Mouse (Mus musculus): ENCODE measurements at regions not wholly inside any gene's neighbourhood (a gene's known extent, or its start where the extent isn't known, plus 50 kb on each side); places are given as distances from the start of the nearest gene placed in this dataset.
A peak's percentile ranks its signal among the peaks of the same experiment; 100 is the strongest.
"Not testable (repeated sequence)": the region's sequence is repeated elsewhere in the genome, so short reads cannot be mapped to it uniquely, and the experiment has no call there.

GRCm38 (mm10) chr3:21993961-21994360 lies 82.5 kb upstream of the Tbl1xr1 start:
- no peak for ATAC-seq (ENCODE audit: insufficient read depth)
- peaks cover 26% of the 10 kb centered on the region; the same call in 1 of the 2 replicates for H3K4me1 ChIP-seq (replicated peaks)
- no peak overlapping the region for H3K9ac ChIP-seq
- H3K4me3 ChIP-seq (replicated peaks): no peak overlapping the region
- H3K27ac ChIP-seq (replicated peaks): no peak overlapping the region
- H3K9me3 ChIP-seq (replicated peaks): no peaks in the 10 kb centered on the region
- WGBS (ENCODE audit: insufficient replicate concordance): 72% methylated on average over 2 of the region's 2 CpGs
- no peak overlapping the region for H3K4me2 ChIP-seq
- no peaks in the 10 kb centered on the region for H3K36me3 ChIP-seq (replicated peaks)
- H3K27me3 ChIP-seq: no peaks in the 10 kb centered on the region

- no peaks in the 10 kb centered on the region for H3K36me3 ChIP-seq (replicated peaks)
- H3K9ac ChIP-seq: no peak overlapping the region
- H3K4me1 ChIP-seq (replicated peaks): peaks cover 26% of the 10 kb centered on the region; the same call in 1 of the 2 replicates
- peak; percentile 62 for ATAC-seq (ENCODE audit: insufficient read depth)
- H3K27ac ChIP-seq (replicated peaks): no peak overlapping the region
- H3K27me3 ChIP-seq: no peaks in the 10 kb centered on the region
- H3K4me2 ChIP-seq: no peak overlapping the region
- no peak overlapping the region for H3K4me3 ChIP-seq (replicated peaks)
- H3K9me3 ChIP-seq (replicated peaks): no peaks in the 10 kb centered on the region
- WGBS (ENCODE audit: insufficient replicate concordance): 26% methylated on average over 8 of the region's 8 CpGs
Observed at GRCm38 (mm10) chr3:21995566-21996391, 80.7 kb upstream of the Tbl1xr1 start.

- Histone ChIP-seq H3K4me3 (replicated peaks) (no peak overlapping the region), H3K4me2 (no peak overlapping the region), H3K27me3 (no peaks in the 10 kb centered on the region), H3K27ac (replicated peaks) (no peak overlapping the region), H3K36me3 (replicated peaks) (no peaks in the 10 kb centered on the region), H3K4me1 (replicated peaks) (peaks cover 21% of the 10 kb centered on the region; the same call in 1 of the 2 replicates), H3K9ac (no peak overlapping the region), H3K9me3 (replicated peaks) (no peaks in the 10 kb centered on the region)
- no peak for ATAC-seq (ENCODE audit: insufficient read depth)
- WGBS (ENCODE audit: insufficient replicate concordance): 37% methylated on average over 3 of the region's 3 CpGs
Observed at GRCm38 (mm10) chr3:21997387-21997786, 79.1 kb upstream of the Tbl1xr1 start.

- no peak for ATAC-seq (ENCODE audit: insufficient read depth)
- no peak overlapping the region for H3K27ac ChIP-seq (replicated peaks)
- 67% methylated on average over 9 of the region's 9 CpGs for WGBS (ENCODE audit: insufficient replicate concordance)
- H3K4me1 ChIP-seq (replicated peaks): no peaks in the 10 kb centered on the region
- no peak overlapping the region for H3K9ac ChIP-seq
- no peak overlapping the region for H3K4me3 ChIP-seq (replicated peaks)
- no peaks in the 10 kb centered on the region for H3K36me3 ChIP-seq (replicated peaks)
- H3K9me3 ChIP-seq (replicated peaks): no peaks in the 10 kb centered on the region
- H3K4me2 ChIP-seq: no peak overlapping the region
- H3K27me3 ChIP-seq: no peaks in the 10 kb centered on the region
Observed at GRCm38 (mm10) chr3:22005456-22005855, 71.0 kb upstream of the Tbl1xr1 start.

GRCm38 (mm10) chr3:22006113-22006512 lies 70.3 kb upstream of the Tbl1xr1 start:
- no peaks in the 10 kb centered on the region for H3K4me1 ChIP-seq (replicated peaks)
- H3K9ac ChIP-seq: no peak overlapping the region
- H3K27ac ChIP-seq (replicated peaks): no peak overlapping the region
- no peak overlapping the region for H3K4me2 ChIP-seq
- no peak overlapping the region for H3K4me3 ChIP-seq (replicated peaks)
- H3K9me3 ChIP-seq (replicated peaks): no peaks in the 10 kb centered on the region
- no peak for ATAC-seq (ENCODE audit: insufficient read depth)
- no peaks in the 10 kb centered on the region for H3K36me3 ChIP-seq (replicated peaks)
- H3K27me3 ChIP-seq: no peaks in the 10 kb centered on the region
- WGBS (ENCODE audit: insufficient replicate concordance): 67% methylated on average over 1 of the region's 1 CpGs

- H3K27ac ChIP-seq (replicated peaks): no peak overlapping the region
- WGBS (ENCODE audit: insufficient replicate concordance): 52% methylated on average over 2 of the region's 2 CpGs
- no peak overlapping the region for H3K4me2 ChIP-seq
- H3K9ac ChIP-seq: no peak overlapping the region
- no peaks in the 10 kb centered on the region for H3K27me3 ChIP-seq
- H3K9me3 ChIP-seq (replicated peaks): no peaks in the 10 kb centered on the region
- H3K4me1 ChIP-seq (replicated peaks): no peaks in the 10 kb centered on the region
- H3K36me3 ChIP-seq (replicated peaks): no peaks in the 10 kb centered on the region
- no peak overlapping the region for H3K4me3 ChIP-seq (replicated peaks)
- no peak for ATAC-seq (ENCODE audit: insufficient read depth)
Observed at GRCm38 (mm10) chr3:22006651-22007050, 69.8 kb upstream of the Tbl1xr1 start.

- Histone ChIP-seq H3K27me3 (no peaks in the 10 kb centered on the region), H3K36me3 (replicated peaks) (no peaks in the 10 kb centered on the region), H3K9ac (no peak overlapping the region), H3K4me3 (replicated peaks) (no peak overlapping the region), H3K9me3 (replicated peaks) (no peaks in the 10 kb centered on the region), H3K4me1 (replicated peaks) (no peaks in the 10 kb centered on the region), H3K27ac (replicated peaks) (no peak overlapping the region), H3K4me2 (no peak overlapping the region)
- no peak for ATAC-seq (ENCODE audit: insufficient read depth)
- 77% methylated on average over 5 of the region's 5 CpGs for WGBS (ENCODE audit: insufficient replicate concordance)
Observed at GRCm38 (mm10) chr3:22007736-22008135, 68.7 kb upstream of the Tbl1xr1 start.

- no peak overlapping the region for H3K4me3 ChIP-seq (replicated peaks)
- no peaks in the 10 kb centered on the region for H3K27me3 ChIP-seq
- no peaks in the 10 kb centered on the region for H3K4me1 ChIP-seq (replicated peaks)
- no peak overlapping the region for H3K27ac ChIP-seq (replicated peaks)
- WGBS (ENCODE audit: insufficient replicate concordance): 49% methylated on average over 5 of the region's 5 CpGs
- no peak overlapping the region for H3K9ac ChIP-seq
- H3K4me2 ChIP-seq: no peak overlapping the region
- no peak for ATAC-seq (ENCODE audit: insufficient read depth)
- H3K9me3 ChIP-seq (replicated peaks): no peaks in the 10 kb centered on the region
- H3K36me3 ChIP-seq (replicated peaks): no peaks in the 10 kb centered on the region
Observed at GRCm38 (mm10) chr3:22008432-22008831, 68.0 kb upstream of the Tbl1xr1 start.

- ATAC-seq (ENCODE audit: insufficient read depth): no peak
- H3K4me2 ChIP-seq: no peak overlapping the region
- H3K27me3 ChIP-seq: no peaks in the 10 kb centered on the region
- H3K4me3 ChIP-seq (replicated peaks): no peak overlapping the region
- H3K9me3 ChIP-seq (replicated peaks): no peaks in the 10 kb centered on the region
- H3K27ac ChIP-seq (replicated peaks): no peak overlapping the region
- no peaks in the 10 kb centered on the region for H3K4me1 ChIP-seq (replicated peaks)
- no peak overlapping the region for H3K9ac ChIP-seq
- WGBS (ENCODE audit: insufficient replicate concordance): 43% methylated on average over 2 of the region's 2 CpGs
- no peaks in the 10 kb centered on the region for H3K36me3 ChIP-seq (replicated peaks)
Observed at GRCm38 (mm10) chr3:22009898-22010699, 66.4 kb upstream of the Tbl1xr1 start.

- not testable (repeated sequence) for H3K4me1 ChIP-seq (replicated peaks); H3K27ac ChIP-seq (replicated peaks); H3K4me2 ChIP-seq; H3K27me3 ChIP-seq; H3K36me3 ChIP-seq (replicated peaks); ATAC-seq (ENCODE audit: insufficient read depth); H3K9me3 ChIP-seq (replicated peaks); H3K4me3 ChIP-seq (replicated peaks); H3K9ac ChIP-seq
Observed at GRCm38 (mm10) chr3:22010700-22010991, 65.8 kb upstream of the Tbl1xr1 start.

GRCm38 (mm10) chr3:22021360-22021935 lies 55.0 kb upstream of the Tbl1xr1 start:
- no peak overlapping the region for H3K9ac ChIP-seq
- H3K9me3 ChIP-seq (replicated peaks): no peaks in the 10 kb centered on the region
- H3K27ac ChIP-seq (replicated peaks): no peak overlapping the region
- no peaks in the 10 kb centered on the region for H3K36me3 ChIP-seq (replicated peaks)
- H3K27me3 ChIP-seq: no peaks in the 10 kb centered on the region
- WGBS (ENCODE audit: insufficient replicate concordance): 44% methylated on average over 3 of the region's 3 CpGs
- H3K4me1 ChIP-seq (replicated peaks): 0 out of 2 replicates have a peak, but pooled peaks cover 7% of the 10 kb centered on the region
- no peak overlapping the region for H3K4me2 ChIP-seq
- no peak for ATAC-seq (ENCODE audit: insufficient read depth)
- no peak overlapping the region for H3K4me3 ChIP-seq (replicated peaks)
